Mouse (Mus musculus): ENCODE measurements around the gene Nhp2.
"Not testable (repeated sequence)": the region's sequence is repeated elsewhere in the genome, so short reads cannot be mapped to it uniquely, and the experiment has no call there.

Nhp2 gene

DNA sequence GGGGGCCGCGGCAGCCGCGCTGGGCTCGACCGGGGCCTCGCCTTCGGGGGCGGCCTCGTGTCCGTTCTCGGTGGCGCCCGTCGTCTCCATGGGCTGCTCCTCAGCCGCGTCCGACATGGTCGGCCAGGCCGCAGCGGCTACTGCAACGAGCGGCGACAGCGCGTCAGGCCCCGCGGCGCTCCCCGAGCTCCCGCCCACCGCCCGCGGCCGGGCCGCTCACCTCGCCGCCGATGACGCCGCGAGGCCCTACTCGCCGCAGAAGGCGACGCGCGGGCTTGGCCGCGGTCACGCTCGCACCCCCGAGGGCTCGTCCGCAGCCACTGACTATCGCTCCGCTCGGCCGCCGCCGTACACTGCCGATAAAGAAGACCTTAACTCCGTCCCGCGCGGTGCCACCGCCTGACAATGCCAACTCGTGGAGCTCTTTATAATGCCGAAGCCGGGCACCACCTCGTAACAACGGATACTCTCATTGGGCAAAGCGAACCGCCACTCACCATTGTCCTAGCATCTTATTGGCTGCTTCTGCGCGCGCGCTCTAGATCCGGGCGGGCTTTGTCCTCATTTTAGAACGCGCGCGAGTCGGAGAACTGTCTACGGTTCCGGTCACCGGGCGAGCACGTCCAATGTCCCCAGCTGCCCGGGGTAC lies 13.0 kb upstream of the Nhp2 start, which contains the start of gene Hnrnpab:
Gene Hnrnpab, minus strand, starts transcription at position 401 of the 649 bp plus-strand sequence.
- peak; percentile 95 for DNase-seq (ENCODE audit: low spot score in 2 of 2)

DNA sequence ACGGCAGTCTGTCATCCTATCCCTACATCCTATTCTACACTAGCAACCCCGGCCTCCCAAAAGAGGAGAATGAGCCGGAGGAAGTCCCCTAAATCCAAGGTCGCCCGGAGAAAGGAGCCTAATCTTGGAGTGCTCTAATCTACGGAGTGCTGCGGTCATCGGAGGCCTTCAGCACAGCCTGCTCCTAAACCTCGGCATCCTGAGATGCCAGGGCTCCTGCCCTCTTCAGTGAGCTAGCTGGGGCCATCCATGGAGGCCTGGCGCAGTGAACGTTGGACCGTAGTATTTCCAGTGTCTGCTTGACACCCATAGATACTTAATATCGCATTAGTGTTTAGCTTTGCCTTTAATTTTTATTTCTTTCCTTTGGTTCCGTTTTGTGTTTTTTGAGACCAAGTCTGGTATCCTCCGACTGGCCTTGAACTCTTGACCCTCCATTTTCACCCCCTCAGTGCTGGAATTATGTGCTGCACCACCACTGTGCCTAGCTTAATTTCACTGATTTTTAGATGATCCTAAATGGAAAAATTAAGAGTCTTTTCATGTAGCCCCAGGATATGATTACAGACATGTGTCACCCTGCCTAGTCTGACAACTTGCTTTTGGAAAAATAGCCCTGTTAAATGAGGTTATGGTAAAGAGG lies 12.3 kb upstream of the Nhp2 start:
- DNase-seq (ENCODE audit: low spot score in 2 of 2): no peak

DNA sequence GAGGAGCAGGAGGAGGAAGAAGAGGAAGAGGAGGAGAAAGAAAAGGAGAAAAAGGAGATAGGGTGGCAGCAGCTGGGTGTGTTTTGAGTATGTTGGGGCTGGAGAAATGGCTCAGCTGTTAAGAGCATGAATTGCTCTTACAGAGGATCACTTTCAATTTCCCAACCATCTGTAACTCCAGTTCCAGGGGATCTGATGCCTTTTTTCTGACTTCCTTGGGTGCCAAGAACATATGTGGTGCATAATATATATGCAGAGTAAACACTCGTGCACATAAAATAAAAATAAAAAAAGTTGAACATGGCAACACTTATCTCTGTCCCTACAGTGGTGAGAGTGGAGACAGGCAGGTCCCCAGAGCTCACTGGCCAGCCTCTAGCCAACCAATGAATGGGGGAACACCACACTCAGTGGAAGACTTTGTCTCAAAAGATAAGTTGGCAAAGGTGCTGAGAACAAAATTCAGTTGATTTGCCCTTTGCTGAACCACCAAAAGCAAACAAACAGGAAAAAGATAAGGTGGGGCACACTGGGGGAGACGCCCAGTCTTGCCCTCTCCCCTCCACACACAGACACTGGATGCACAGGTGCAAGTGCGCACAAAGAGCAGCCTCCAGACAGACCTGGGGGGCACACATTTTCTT lies 10.1 kb upstream of the Nhp2 start:
- DNase-seq (ENCODE audit: low spot score in 2 of 2): no peak

DNA sequence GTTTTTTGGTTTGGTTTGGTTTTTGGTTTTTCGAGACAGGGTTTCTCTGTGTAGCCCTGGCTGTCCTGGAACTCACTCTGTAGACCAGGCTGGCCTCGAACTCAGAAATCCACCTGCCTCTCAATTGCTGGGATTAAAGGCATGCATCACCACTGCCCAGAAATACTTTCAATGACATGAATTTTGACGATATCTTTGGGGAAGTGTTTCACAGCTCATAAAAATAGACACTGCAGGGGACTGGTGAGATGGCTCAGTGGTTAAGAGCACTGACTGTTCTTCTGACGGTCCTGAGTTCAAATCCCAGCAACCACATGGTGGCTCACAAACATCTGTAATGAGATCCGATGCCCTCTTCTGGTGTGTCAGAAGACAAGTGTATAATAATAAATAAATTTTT lies 9.6 kb upstream of the Nhp2 start:
- not testable (repeated sequence) for DNase-seq (ENCODE audit: low spot score in 2 of 2)

DNA sequence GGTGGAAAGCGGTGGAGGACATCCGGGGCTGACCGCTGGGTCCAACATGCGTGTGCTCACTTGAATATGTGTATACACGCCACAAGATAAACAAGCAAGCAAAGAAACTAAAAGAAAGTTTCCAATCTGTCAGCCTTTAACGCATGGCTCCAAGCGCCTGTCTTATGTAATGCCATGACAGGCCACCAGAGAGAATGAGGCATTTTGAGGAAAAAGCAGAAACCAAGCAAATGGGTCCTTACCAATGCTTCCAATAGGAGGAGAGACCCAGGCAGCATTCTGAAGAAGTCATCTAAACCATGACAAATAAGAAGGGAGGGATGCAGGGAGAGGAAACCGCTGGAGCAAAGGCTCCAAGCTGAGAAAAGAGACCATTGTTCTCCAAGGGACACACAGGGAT lies 5.3 kb upstream of the Nhp2 start:
- DNase-seq (ENCODE audit: low spot score in 2 of 2): no peak

DNA sequence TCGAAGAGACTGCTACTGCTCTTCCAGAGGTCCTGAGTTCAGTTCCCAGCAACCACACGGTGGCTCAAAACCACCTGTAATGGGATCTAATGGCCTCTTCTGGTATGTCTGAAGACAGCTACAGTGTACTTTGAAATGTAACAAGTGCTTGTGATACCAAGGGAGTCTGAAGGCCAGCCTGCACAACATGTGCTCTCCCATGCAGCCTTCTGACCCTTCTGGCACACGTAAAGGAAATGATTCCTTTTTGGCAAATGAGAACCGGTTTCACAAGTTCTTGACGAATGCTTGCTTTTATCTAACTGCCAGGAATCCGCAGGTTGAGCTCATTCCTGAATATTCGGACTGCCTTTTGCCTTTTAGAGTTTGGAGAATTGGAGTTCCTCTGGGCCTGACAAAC lies 4.4 kb upstream of the Nhp2 start:
- DNase-seq (ENCODE audit: low spot score in 2 of 2): no peak

DNA sequence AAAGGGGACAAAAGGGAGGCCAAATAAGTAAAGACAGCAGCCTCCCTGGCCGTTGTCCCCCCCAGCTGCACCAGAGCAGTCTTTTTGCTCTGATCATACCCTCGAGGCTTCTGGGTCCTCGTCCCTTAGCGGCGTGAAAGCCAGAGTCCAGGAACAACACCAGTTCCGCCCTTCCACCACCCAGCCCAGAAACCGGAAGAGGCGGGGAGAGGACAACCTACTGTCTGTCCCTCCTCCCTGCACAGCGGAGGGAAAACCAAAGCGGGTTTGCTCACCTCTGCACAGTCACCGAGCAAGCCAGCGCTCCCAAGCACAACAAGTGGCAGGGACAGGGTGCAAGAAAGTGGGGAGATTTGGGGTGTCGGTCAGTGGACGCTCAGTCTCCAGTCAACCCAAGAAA lies 3.9 kb upstream of the Nhp2 start:
- DNase-seq (ENCODE audit: low spot score in 2 of 2): peak; percentile 67 to 80

DNA sequence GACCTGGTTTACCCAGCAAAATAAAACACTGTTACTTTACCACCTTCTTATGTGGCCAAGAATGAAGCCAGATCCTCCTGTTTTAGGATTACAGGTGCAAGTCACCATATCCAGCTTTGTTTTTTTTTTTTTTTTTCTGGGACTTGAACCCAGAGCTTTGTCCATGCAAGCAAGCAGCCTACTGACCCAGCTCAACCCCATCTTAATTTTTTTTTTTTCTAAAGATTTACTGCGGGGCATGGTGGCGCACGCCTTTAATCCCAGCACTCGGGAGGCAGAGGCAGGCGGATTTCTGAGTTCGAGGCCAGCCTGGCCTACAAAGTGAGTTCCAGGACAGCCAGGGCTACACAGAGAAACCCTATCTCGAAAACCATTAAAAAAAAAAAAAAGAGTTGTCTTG lies 3.4 kb upstream of the Nhp2 start:
- DNase-seq (ENCODE audit: low spot score in 2 of 2): not testable (repeated sequence)

DNA sequence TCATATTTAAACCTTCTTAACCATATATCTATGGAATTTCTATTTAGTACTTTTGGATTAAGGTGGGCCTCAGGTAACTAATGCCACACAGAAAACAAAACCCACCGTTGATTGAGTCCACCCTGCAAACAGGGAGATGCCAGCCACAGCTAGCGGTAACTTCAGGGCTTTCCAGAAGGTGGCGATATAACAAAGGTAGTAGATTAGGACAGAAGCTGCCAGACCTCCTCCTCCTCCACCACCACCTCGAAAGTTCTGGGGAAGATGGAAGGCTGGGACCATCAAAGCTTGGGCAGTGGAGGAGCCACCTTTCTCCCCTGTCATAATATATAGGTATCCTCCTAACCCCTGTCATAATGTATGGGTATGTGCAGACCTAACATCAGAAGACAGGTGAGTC lies 1.8 kb upstream of the Nhp2 start:
- DNase-seq (ENCODE audit: low spot score in 2 of 2): peak in 1 of 2 experiments; percentile 79

DNA sequence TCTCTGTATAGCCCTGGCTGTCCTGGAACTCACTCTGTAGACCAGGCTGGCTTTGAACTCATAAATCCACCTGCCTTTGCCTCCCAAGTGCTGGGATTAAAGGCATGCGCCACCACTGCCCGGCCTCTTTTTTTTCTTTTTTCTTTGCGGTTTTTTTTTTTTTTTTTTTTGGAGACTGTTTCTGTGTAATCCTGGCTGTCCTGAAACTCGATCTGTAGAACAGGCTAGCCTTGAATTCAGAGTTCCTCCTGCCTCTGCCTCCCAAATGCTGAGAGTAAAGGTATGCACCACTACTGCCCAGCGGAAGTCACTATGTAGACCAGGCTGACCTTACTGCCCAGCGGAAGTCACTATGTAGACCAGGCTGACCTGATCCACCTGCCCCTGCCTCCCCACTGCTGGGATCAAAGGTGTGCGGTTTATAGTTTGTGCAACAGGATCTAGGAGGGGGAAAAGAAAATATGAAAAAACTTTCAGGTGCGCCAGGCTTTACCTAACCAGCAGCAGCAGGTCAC lies 584 bp upstream of the Nhp2 start:
- DNase-seq (ENCODE audit: low spot score in 2 of 2): no peak

DNA sequence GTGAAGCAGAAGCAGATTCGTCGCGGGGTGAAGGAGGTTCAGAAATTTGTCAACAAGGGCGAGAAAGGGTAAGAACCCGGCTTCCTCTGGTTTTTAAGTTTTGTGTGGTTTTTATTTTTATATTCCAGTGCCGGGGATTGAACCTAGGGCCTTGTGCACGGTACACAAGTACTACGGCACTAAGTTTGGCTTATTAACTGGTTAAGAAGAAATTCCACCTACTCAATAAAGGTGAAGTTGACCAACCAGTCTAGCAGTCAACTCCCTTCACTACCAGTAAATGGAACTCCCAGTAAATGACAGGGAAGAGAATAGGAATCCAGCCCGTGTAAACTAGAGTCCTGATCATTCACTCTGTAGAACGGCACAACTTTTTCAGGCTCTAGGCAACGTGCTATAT lies 549 bp downstream of the Nhp2 start:
- DNase-seq (ENCODE audit: low spot score in 2 of 2): no peak

DNA sequence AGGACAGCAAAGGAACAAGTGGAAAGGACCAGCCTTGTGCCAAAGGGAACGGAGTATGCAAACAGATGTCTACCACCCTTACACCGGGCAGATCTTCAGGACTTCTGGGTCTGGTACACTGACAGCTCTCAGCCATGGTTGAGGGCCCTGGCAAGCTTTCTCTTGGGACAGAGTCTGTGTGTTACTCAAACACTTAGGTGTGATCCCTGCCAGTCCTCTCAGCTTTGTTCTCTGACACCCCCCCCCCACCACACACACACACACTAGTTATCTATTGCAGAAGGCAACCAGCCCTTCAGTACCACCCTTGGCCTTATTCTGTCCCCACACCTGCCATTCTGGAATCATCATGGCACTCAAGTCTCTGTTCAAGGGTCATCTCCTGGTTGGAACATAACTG lies 2.2 kb downstream of the Nhp2 start:
- DNase-seq (ENCODE audit: low spot score in 2 of 2): no peak

DNA sequence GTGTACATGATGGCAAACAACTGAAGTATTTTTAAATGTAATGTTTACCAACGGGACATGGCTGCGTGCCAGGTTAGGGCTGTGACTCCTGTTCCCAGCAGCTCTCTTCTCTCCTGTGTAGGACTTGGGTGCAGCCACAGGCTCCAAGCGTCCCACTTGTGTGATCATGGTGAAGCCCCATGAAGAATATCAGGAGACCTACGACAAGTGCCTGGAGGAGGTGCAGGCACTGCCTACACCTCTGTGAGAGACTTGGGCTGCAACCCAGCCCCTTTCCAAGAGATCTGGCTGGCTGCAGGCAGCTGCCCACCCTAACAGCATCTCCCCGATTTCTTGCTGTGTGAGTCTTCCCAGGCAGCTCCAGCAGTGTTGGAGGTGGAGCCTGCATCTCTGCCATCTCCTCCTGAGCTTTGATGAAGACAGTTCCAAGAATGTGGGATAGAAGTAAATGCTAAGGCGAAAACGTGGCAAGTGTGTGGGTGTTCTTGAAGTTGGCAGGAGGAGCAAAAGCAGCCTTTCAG lies 3.5 kb downstream of the Nhp2 start:
- DNase-seq (ENCODE audit: low spot score in 2 of 2): no peak

DNA sequence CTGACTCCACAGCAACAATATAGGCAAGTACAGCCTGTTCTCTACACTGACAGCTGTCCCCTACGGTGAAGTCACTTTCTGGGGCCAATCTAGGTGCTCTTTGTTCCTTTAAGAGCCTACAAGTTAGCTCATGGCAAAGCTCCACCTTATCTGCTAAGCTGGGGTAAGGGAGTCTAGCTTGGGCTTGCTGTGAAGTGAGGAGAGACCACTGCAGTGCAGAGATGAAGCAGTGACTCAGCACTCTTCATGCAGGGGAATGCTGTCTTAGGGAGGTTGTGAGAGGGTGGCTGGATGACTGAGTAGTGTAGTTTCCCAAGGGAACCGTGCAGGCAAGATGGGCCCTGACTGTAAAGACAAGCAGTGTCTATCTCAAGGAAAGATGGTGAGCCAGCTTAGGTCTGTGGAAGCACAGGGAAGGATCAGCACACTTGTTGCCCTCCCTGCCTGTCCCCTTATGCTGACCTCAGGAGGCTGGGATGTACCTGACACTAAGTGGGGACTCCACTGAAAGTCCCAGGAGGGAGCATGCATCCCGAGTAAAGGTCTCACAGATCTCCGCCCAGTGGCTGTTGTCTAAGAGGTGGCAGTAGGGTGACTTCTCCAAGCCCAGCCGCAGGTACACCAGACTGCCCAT lies 5.8 kb downstream of the Nhp2 start:
- no peak for DNase-seq (ENCODE audit: low spot score in 2 of 2)

DNA sequence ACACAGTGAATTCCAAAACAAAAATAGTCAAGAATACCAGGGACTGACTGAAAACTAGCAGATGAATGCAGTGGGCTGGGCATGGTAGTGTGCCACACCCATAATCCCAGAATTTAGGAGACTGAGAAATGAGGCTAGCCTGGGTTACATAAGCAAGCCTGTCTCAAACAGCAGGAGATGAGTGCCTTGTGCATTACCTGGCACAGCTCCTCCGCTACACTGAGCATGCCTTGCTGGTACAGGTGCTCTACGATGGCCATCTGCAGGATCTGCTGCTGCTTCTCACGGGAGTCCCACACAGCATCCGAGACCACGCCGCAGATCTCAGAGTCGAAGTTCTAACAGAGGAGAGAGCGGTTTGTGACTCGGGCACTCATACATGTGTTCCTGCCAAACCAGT lies 7.9 kb downstream of the Nhp2 start:
- DNase-seq (ENCODE audit: low spot score in 2 of 2): no peak

DNA sequence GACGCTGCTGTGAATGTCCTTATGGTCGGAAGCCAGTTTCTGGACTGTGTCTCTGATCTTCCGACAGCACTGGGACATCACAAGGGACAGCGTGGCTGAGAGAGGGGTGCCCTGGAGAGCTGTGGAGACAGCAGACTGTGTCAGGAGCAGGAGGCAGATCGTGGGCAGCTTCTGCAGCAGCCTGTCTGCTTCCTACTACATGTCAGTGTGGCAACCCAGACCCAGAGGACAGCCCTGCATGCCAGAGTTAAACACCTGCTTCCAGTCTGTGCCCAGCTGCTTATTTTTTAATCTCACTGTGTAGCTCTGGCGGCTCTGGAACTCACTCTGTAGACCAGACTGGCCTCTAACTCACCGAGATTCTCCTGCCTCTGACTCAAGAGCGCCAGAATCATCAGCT lies 8.4 kb downstream of the Nhp2 start:
- no peak for DNase-seq (ENCODE audit: low spot score in 2 of 2)

DNA sequence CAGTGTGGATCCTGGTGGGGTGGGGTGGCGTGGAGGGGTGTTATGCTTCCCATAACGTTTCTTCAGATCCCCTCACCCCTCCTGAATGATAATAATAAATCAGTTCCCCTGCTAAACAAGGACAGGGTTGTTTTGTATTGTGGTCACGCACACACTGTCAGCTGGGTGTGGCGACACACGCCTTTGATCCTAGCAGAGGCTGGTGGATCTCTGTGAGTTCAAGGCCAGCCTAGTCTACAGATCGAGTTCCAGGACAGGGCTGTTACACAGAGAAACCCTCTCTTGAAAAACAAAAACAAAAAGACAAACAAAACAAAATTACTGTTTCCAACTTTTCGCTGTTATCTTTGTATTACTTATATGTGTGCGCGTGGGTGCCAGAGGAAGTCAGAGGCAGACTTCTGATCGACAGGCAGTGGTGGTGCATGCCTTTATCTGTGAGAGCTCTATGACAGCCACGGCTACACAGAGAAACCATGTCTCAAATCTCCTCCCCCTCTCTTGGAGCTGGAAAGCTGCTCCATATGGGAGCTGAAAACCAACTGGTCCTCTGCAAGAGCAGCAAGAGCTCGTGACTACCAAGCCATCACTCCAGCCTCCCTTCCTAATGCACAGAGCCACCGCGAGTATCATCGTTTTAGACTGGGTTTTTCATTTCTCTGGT lies 10.2 kb downstream of the Nhp2 start:
- no peak for DNase-seq (ENCODE audit: low spot score in 2 of 2)

DNA sequence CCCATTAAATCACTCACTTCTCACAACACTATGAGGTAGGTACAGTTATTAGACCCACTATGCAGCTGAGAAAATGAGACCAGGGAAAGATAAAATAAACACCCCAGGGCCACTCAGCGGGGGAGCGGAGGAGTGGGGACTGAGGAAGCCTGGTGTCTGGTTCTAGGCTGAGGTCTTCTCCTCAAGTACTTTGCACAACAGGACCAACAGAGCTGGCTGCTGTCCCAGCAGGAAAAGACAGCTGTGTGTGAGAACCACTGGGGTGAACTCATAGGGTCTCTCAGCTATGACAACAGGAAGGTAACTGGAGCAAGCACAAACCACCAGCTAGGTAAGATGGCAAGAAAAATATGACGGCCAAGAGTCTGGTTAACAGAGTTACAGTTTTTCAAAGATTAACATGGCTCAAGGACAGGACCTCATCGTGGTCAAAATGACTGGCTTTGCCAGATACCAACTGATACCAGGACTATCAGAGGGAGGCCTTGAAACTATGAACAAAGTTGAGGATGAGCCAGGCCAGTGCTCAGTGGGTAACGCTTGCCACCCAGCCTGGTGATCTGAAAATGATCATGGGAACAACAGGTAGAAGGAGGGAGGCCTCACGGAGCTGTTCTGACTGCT lies 12.7 kb downstream of the Nhp2 start:
- no peak for DNase-seq (ENCODE audit: low spot score in 2 of 2)

DNA sequence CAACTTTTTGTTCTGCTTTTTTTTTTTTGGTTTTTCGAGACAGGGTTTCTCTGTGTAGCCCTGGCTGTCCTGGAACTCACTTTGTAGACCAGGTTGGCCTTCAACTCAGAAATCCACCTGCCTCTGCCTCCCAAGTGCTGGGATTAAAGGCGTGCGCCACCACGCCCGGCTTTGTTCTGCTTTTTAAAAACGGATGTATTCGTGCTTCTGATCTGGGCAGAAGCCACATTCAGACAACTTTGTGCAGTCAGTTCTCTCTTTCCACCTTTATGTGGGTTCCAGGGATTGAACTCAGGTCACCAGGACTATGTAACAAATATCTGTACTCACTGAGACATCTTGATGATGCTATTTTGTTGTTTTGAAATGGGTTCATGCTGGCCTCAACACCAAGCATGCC lies 13.7 kb downstream of the Nhp2 start:
- not testable (repeated sequence) for DNase-seq (ENCODE audit: low spot score in 2 of 2)

DNA sequence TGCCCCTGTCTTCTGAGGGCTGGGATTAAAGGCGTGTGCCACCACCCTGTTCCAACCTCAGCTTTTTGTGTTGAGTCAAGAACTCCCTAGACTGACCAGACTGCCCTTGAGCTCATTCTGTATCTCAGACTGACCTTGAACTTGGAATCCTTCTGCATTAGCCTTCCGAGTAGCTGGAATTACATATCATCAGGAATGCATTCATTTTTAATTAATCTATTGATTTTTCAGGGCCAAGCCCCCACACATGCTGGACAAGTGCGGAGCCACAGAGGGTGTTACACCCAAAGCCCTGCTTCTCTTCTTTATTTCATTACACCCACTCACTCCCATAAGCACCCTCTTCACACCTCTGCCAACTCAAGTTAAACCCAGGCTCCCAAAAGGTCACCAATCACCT lies 14.2 kb downstream of the Nhp2 start:
- no peak for DNase-seq (ENCODE audit: low spot score in 2 of 2)

DNA sequence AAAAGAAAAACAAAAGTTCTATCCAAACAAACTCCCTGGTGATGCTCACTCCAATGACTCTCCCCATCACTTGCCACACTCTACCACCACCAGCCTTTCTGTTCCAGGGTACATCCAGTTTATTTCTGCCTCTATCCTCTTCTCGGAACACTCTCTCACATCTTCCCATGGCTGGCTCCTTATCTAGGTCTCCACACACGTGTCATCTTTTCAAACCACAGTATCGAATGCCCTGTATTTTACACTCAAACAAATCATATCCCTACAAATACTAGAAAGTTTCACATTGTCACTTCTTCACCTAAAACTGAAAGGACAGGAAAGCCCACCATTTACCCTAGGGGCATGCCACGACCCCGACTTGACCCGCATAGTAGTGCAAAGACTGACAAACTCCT lies 15.6 kb downstream of the Nhp2 start:
- no peak for DNase-seq (ENCODE audit: low spot score in 2 of 2)

Data from spleen, postnatal 10 days (tissue).